Mouse (Mus musculus) CD4-positive, CD25-positive, alpha-beta regulatory T cell, adult 2 months (primary cell): ENCODE data around the gene Gadd45a.
"Not testable (repeated sequence)": the region's sequence is repeated elsewhere in the genome, so short reads cannot be mapped to it uniquely, and the experiment has no call there.

Experiments used
- DNase-seq: peaks from one replicate; pipeline ENCODE4 v3.0.0-alpha.2; 2012; ENCODE audit warnings: low read depth, low spot score

Gadd45a gene

GRCm38 (mm10) chr6:67019001-67019400 lies 18.3 kb downstream of the Gadd45a start:
- not testable (repeated sequence) for DNase-seq

GRCm38 (mm10) chr6:67018365-67018764 lies 18.9 kb downstream of the Gadd45a start:
- DNase-seq = no peak

GRCm38 (mm10) chr6:67016520-67017111 lies 20.6 kb downstream of the Gadd45a start:
- DNase-seq = no peak

GRCm38 (mm10) chr6:67015739-67016519 lies 21.3 kb downstream of the Gadd45a start:
- no peak for DNase-seq

GRCm38 (mm10) chr6:67014679-67015075 lies 22.6 kb downstream of the Gadd45a start:
- peak; percentile 13 for DNase-seq

GRCm38 (mm10) chr6:67013949-67014678 lies 23.1 kb downstream of the Gadd45a start:
- DNase-seq = no peak

GRCm38 (mm10) chr6:67013293-67013948 lies 23.8 kb downstream of the Gadd45a start:
- no peak for DNase-seq

GRCm38 (mm10) chr6:67011217-67011518 lies 26.1 kb downstream of the Gadd45a start:
- DNase-seq = no peak

- DNase-seq = no peak
These were observed 26.7 kb downstream of the Gadd45a start for GRCm38 (mm10) chr6:67010370-67011216.

- no peak for DNase-seq
These were observed 27.4 kb downstream of the Gadd45a start for GRCm38 (mm10) chr6:67009888-67010287.

- DNase-seq = no peak
These were observed 37.5 kb downstream of the Gadd45a start for GRCm38 (mm10) chr6:66999800-67000199.

GRCm38 (mm10) chr6:66998645-66999044 lies 38.6 kb downstream of the Gadd45a start:
- no peak for DNase-seq

- DNase-seq = no peak
These were observed 41.0 kb downstream of the Gadd45a start for GRCm38 (mm10) chr6:66996257-66996656.

- DNase-seq = no peak
These were observed 41.4 kb downstream of the Gadd45a start for GRCm38 (mm10) chr6:66995825-66996224.

GRCm38 (mm10) chr6:66994981-66995380 lies 42.3 kb downstream of the Gadd45a start:
- DNase-seq = no peak

GRCm38 (mm10) chr6:66992786-66993185 lies 44.5 kb downstream of the Gadd45a start:
- DNase-seq = no peak

GRCm38 (mm10) chr6:66992232-66992631 lies 45.0 kb downstream of the Gadd45a start:
- DNase-seq = no peak

- no peak for DNase-seq
These were observed 47.7 kb downstream of the Gadd45a start for GRCm38 (mm10) chr6:66989518-66989917.

- DNase-seq = no peak
These were observed 48.2 kb downstream of the Gadd45a start for GRCm38 (mm10) chr6:66989037-66989436.

GRCm38 (mm10) chr6:66988363-66988762 lies 48.9 kb downstream of the Gadd45a start:
- DNase-seq = no peak

- DNase-seq = no peak
These were observed 49.6 kb downstream of the Gadd45a start for GRCm38 (mm10) chr6:66987643-66988042.
